Mouse (Mus musculus) lung, postnatal 0 days (tissue): ENCODE measurements around the gene Fbxo10. TPM values are rescaled to one million over a fixed set of nuclear protein-coding genes. Genes with fewer than 3 reads are reported as not detected.
A peak's percentile ranks its signal among the peaks of the same experiment; 100 is the strongest.

Source experiments
- ATAC-seq: fragments of 200-750 bp; cut with Nextera tagmentation; 2 replicates; pipeline ENCODE4 v1.8.0; 2017; ENCODE audit warnings: moderate library complexity
- DNase-seq: peaks from one replicate; pipeline ENCODE4 v3.0.0-alpha.2; 2016; ENCODE audit warnings: low spot score
- H3K27ac ChIP-seq: fragments of 300-500 bp; sonication (generic); 2 replicates; pipeline ENCODE4 v1.5.1; 2014; ENCODE audit warnings: antibody characterized with exemption, mild to moderate bottlenecking, low read length, mixed read lengths
- H3K27me3 ChIP-seq: fragments of 300-500 bp; sonication (generic); replicated peaks from 2 replicates; pipeline ENCODE4 v1.6.1; 2014; ENCODE audit warnings: low read length, mixed read lengths; ENCODE audit not compliant: insufficient read depth
- H3K36me3 ChIP-seq: fragments of 300-500 bp; sonication (generic); 2 replicates; pipeline ENCODE4 v1.6.1; 2014; ENCODE audit warnings: low read length, mixed read lengths; ENCODE audit not compliant: insufficient read depth
- H3K4me1 ChIP-seq: fragments of 300-500 bp; sonication (generic); 2 replicates; pipeline ENCODE4 v1.6.1; 2014; ENCODE audit warnings: antibody characterized with exemption, low read depth, low read length, mixed read lengths; ENCODE audit not compliant: insufficient read depth
- H3K4me2 ChIP-seq: fragments of 300-500 bp; sonication (generic); replicated peaks from 2 replicates; pipeline ENCODE4 v1.6.1; 2014; ENCODE audit warnings: low read depth, mild to moderate bottlenecking, low read length, moderate library complexity, mixed read lengths
- H3K4me3 ChIP-seq: fragments of 300-500 bp; sonication (generic); 2 replicates; pipeline ENCODE4 v1.5.1; 2014; ENCODE audit warnings: low read depth, low read length
- H3K9ac ChIP-seq: fragments of 300-500 bp; sonication (generic); replicated peaks from 2 replicates; pipeline ENCODE4 v1.6.1; 2014; ENCODE audit warnings: low read depth, mild to moderate bottlenecking
- H3K9me3 ChIP-seq: fragments of 300-500 bp; sonication (generic); 2 replicates; pipeline ENCODE4 v1.6.1; 2016; ENCODE audit warnings: low read length, mixed read lengths
- CTCF ChIP-seq: IDR thresholded peaks from 2 replicates; pipeline ENCODE4 v1.5.1; 2016; ENCODE audit warnings: antibody characterized with exemption, mild to moderate bottlenecking
- EP300 ChIP-seq: IDR thresholded peaks from 2 replicates; pipeline ENCODE4 v1.6.1; 2016; ENCODE audit warnings: antibody characterized with exemption, mild to moderate bottlenecking, control low read depth
- WGBS: fragments of 180-500 bp; shearing (Covaris S2); extraction: QIAGEN DNeasy Blood & Tissue Kit; methylation state at CpG from one replicate; pipeline ENCODE4 v1.1.7; 2014; 5-methylcytosine and 5-hydroxymethylcytosine counted together
- polyA plus RNA-seq: library from polyadenylated mRNA; unstranded; fragments of >200 nt; fragmentation: Nextera tagmentation; extraction: Ambion mirVana; gene quantifications from 2 replicates; pipeline ENCODE4 v1.2.1, GENCODE M21; 2015

Fbxo10 gene
- polyA plus RNA-seq, 1 experiment from 2014 or later: 5.9 TPM

GRCm38 (mm10) chr4:45026459-45026858, 57.9 kb downstream of the Fbxo10 start:
- no peaks in the 10 kb centered on the region for H3K36me3 ChIP-seq
- WGBS: 94% methylated on average over 4 of the region's 4 CpGs
- no peak for ATAC-seq

GRCm38 (mm10) chr4:45019009-45019408, 65.4 kb downstream of the Fbxo10 start:
- no peak for ATAC-seq
- H3K36me3 ChIP-seq: no peaks in the 10 kb centered on the region
- WGBS: 3% methylated on average over 13 of the region's 14 CpGs
- H3K4me1 ChIP-seq: no peaks in the 10 kb centered on the region
- DNase-seq: no peak
- no peaks in the 10 kb centered on the region for H3K9me3 ChIP-seq
- TF ChIP-seq EP300 (no peak), CTCF (no peak)
- H3K4me3 ChIP-seq: peak overlapping the region; percentile 50
- H3K4me2 ChIP-seq: peak overlapping the region; percentile 90
- no peak overlapping the region; the same call in 1 of the 2 replicates for H3K9ac ChIP-seq
- no peak overlapping the region for H3K27ac ChIP-seq
- H3K27me3 ChIP-seq: no peaks in the 10 kb centered on the region

More at GRCm38 (mm10) chr4:45026459-45026858, 57.9 kb downstream of the Fbxo10 start:
- no peak for DNase-seq
- Histone ChIP-seq H3K27ac (no peak overlapping the region), H3K9ac (no peak overlapping the region), H3K4me1 (no peaks in the 10 kb centered on the region), H3K4me3 (no peak overlapping the region), H3K9me3 (no peaks in the 10 kb centered on the region), H3K4me2 (no peak overlapping the region), H3K27me3 (no peaks in the 10 kb centered on the region)
- no peak for TF ChIP-seq EP300
- TF ChIP-seq CTCF: no peak

DNA sequence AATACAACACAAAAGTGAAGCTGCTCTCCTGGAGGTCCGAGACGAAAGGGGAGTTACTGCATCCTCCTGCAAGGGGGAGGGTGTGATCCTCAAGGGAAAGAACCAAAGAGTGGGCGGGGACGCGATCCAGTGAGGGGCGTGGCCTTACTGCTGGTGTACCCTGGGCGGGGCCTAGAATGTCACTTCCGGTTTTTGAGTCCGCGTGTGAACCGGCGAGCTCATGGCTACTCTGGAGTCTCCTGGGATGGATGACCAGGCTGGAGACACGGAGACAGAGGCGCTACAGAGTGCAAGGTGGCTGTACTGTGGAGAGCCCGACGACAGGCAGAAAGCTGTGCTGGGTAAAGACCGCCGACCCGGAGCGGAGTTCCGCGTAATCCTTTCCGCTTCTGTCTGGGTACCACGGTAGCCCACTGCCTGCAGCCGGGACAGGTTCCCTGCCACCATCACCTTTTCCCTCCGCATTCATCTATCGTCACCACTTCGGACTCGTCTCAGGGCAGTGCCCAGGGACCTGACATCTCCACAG, 65.9 kb downstream of the Fbxo10 start, which contains the start of gene Polr1e:
TSS of gene Polr1e (plus strand) at position 132 of the 529 bp plus-strand sequence.
- under 1% methylated on average over 29 of the region's 29 CpGs for WGBS

GRCm38 (mm10) chr4:45015615-45016014, 68.8 kb downstream of the Fbxo10 start:
- Histone ChIP-seq H3K4me3 (no peak overlapping the region), H3K27me3 (no peaks in the 10 kb centered on the region), H3K27ac (no peak overlapping the region), H3K36me3 (no peaks in the 10 kb centered on the region), H3K4me1 (peaks cover 8% of the 10 kb centered on the region; the same call in 1 of the 2 replicates), H3K9ac (no peak overlapping the region), H3K4me2 (no peak overlapping the region), H3K9me3 (no peaks in the 10 kb centered on the region)
- TF ChIP-seq EP300: no peak
- peak; percentile 81 for TF ChIP-seq CTCF
- ATAC-seq (no peak), DNase-seq (peak; percentile 68)
- 8% methylated on average over 3 of the region's 3 CpGs for WGBS

More for the DNA sequence above, 65.9 kb downstream of the Fbxo10 start, which contains the start of gene Polr1e:
- Histone ChIP-seq H3K36me3 (no peaks in the 10 kb centered on the region), H3K4me3 (peak within 1 kb of the TSS; percentile 50), H3K27ac (no peak within 1 kb of the TSS), H3K4me1 (peaks cover 4% of the 10 kb centered on the region; the same call in 1 of the 2 replicates), H3K9me3 (no peaks in the 10 kb centered on the region), H3K9ac (no peak within 1 kb of the TSS; the same call in 1 of the 2 replicates), H3K4me2 (peak within 1 kb of the TSS; percentile 90), H3K27me3 (no peaks in the 10 kb centered on the region)
- peak; percentile 97 for DNase-seq
- peak; percentile 98 for ATAC-seq
- TF ChIP-seq EP300 (no peak), CTCF (0 out of 2 replicates have a peak, but pooled peaks have one; percentile 4)

GRCm38 (mm10) chr4:45013537-45013936, 70.9 kb downstream of the Fbxo10 start:
- Histone ChIP-seq H3K9ac (peak overlapping the region; percentile 52; the same call in 1 of the 2 replicates), H3K27me3 (no peaks in the 10 kb centered on the region), H3K36me3 (no peaks in the 10 kb centered on the region), H3K4me2 (peak overlapping the region; percentile 86), H3K9me3 (no peaks in the 10 kb centered on the region), H3K4me1 (peaks cover 8% of the 10 kb centered on the region; the same call in 1 of the 2 replicates), H3K27ac (no peak overlapping the region; the same call in 1 of the 2 replicates), H3K4me3 (no peak overlapping the region)
- TF ChIP-seq EP300: no peak
- no peak for TF ChIP-seq CTCF
- 4% methylated on average over 2 of the region's 2 CpGs for WGBS
- DNase-seq (peak; percentile 17), ATAC-seq (no peak)

DNA sequence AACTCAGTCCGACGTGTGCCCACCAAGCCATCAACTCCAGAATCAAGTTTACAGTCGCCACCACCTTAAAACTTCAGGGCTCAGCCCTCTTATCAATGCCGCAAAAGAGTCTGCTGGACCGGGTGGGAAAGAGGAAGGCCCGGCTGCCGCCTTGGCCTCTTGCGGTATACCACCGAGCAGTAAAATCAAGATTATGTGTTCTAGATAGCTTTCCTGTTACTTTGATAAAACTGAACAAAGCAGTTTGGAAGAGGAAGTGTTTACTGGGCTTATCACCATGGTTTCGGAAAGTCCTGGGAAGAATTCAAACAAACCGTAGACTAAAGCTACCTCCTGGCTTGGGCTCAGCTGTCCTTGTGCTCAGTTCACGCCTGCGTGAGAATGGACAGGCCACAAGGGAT, 71.4 kb downstream of the Fbxo10 start:
- peaks cover 8% of the 10 kb centered on the region; the same call in 1 of the 2 replicates for H3K4me1 ChIP-seq
- H3K9me3 ChIP-seq: no peaks in the 10 kb centered on the region
- H3K9ac ChIP-seq: peak overlapping the region; percentile 52
- H3K4me3 ChIP-seq: peak overlapping the region; percentile 55
- no peaks in the 10 kb centered on the region for H3K27me3 ChIP-seq
- H3K27ac ChIP-seq: peak overlapping the region; percentile 92
- WGBS: under 1% methylated on average over 13 of the region's 13 CpGs
- H3K36me3 ChIP-seq: no peaks in the 10 kb centered on the region
- ATAC-seq (no peak), DNase-seq (peak; percentile 47)
- TF ChIP-seq EP300 (no peak), CTCF (no peak)
- peak overlapping the region; percentile 86 for H3K4me2 ChIP-seq
